Mouse (Mus musculus) limb, embryonic 10.5 days (tissue): ENCODE data around the gene Bcl2l11. TPM values are rescaled to one million over a fixed set of nuclear protein-coding genes. Genes with fewer than 3 reads are reported as not detected.
A peak's percentile ranks its signal among the peaks of the same experiment; 100 is the strongest.
"Not testable (repeated sequence)": the region's sequence is repeated elsewhere in the genome, so short reads cannot be mapped to it uniquely, and the experiment has no call there.

Source experiments
- DNase-seq: peaks from one replicate; pipeline ENCODE4 v3.0.0-alpha.2; 2017; ENCODE audit warnings: low spot score
- H3K27ac ChIP-seq: fragments of 300-500 bp; sonication (generic); 2 replicates; pipeline ENCODE4 v1.5.1; 2016; ENCODE audit warnings: mild to moderate bottlenecking
- H3K27me3 ChIP-seq: fragments of 300-500 bp; sonication (generic); 2 replicates; pipeline ENCODE4 v1.6.1; 2016; ENCODE audit warnings: low read depth, mild to moderate bottlenecking; ENCODE audit not compliant: poor library complexity, severe bottlenecking
- H3K36me3 ChIP-seq: fragments of 300-500 bp; sonication (generic); 2 replicates; pipeline ENCODE4 v1.6.1; 2016; ENCODE audit warnings: mild to moderate bottlenecking, moderate library complexity
- H3K4me1 ChIP-seq: fragments of 300-500 bp; sonication (generic); 2 replicates; pipeline ENCODE4 v1.6.1; 2016
- H3K4me3 ChIP-seq: fragments of 300-500 bp; sonication (generic); 2 replicates; pipeline ENCODE4 v1.5.1; 2016; ENCODE audit warnings: mild to moderate bottlenecking, moderate library complexity
- H3K9me3 ChIP-seq: fragments of 300-500 bp; sonication (generic); replicated peaks from 2 replicates; pipeline ENCODE4 v1.6.1; 2016; ENCODE audit warnings: mild to moderate bottlenecking
- WGBS: fragments of 180-500 bp; shearing (Covaris S2); methylation state at CpG from one replicate; pipeline ENCODE4 v1.1.7; 2016; 5-methylcytosine and 5-hydroxymethylcytosine counted together
- polyA plus RNA-seq: library from polyadenylated mRNA; unstranded; fragments of >200 nt; fragmentation: Nextera tagmentation; extraction: Ambion mirVana; gene quantifications from 2 replicates; pipeline ENCODE4 v1.2.1, GENCODE M21; 2016

Bcl2l11 gene
- polyA plus RNA-seq, 1 experiment from 2014 or later: 35.9 TPM

GRCm38 (mm10) chr2:128172266-128172665 is 46.4 kb downstream of the Bcl2l11 start:
- H3K9me3 ChIP-seq: no peaks in the 10 kb centered on the region
- H3K36me3 ChIP-seq: no peaks in the 10 kb centered on the region
- DNase-seq: no peak
- H3K4me1 ChIP-seq: peaks cover 10% of the 10 kb centered on the region
- H3K27me3 ChIP-seq: no peaks in the 10 kb centered on the region
- WGBS: 94% methylated on average over 5 of the region's 5 CpGs
- H3K4me3 ChIP-seq: no peak overlapping the region
- no peak overlapping the region for H3K27ac ChIP-seq

DNA sequence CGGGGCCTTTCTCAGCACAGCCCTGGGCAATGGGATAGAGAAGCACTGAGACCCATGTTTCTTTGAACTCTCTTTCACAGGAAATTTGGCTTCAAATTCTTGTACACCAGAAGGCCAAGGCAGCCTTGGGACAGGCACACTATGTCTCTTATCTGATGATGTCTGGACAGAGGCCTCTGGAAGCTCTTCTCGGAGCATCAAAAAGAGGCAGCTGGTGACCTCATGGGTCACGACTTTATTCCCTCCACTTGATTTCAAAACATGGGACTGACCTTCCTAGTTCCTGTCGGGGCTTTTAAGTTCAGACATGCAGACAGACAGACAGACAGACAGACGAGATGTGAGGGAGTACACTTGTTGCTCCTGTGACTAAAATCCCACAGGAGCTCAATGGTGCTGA is 48.3 kb downstream of the Bcl2l11 start:
- H3K9me3 ChIP-seq: no peaks in the 10 kb centered on the region
- H3K27me3 ChIP-seq: no peaks in the 10 kb centered on the region
- DNase-seq: no peak
- 45% methylated on average over 5 of the region's 5 CpGs for WGBS
- no peak overlapping the region for H3K27ac ChIP-seq
- H3K4me1 ChIP-seq: peaks cover 21% of the 10 kb centered on the region
- H3K36me3 ChIP-seq: no peaks in the 10 kb centered on the region
- no peak overlapping the region for H3K4me3 ChIP-seq

DNA sequence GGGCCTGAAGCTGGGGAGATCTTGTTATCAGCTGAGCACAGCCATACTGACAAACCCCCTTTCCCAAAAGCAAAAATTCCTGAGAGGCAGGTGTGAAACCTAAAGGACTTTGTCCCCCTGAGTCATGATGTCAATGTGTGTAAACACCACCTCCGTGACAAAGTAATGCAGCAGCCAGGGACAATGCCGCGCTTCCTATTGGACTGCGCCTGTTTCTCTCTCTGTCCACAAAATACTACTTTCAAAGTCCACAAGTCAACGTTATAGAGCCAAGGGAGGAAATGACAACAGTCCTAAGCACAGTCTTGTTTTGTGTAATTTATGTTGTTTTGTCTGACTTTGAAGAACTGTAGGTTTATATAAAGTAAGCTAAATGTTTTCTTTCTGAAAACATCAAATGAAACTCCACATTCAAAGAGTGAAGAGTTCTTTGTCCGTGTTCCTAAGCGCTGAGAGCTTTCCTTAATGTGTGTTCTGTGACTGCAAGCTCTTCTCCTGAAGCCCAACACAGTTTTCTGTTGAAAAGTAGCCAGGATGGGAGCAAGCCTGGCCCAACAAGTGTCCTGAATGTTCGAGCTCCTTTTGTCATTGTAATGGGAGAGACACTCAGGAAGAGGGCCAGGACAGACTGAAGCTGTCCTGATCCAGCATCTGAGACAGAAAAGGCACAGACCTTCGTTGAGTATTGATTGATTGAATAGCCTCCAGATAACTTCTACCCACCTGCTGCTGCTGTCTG is 48.9 kb downstream of the Bcl2l11 start:
- no peaks in the 10 kb centered on the region for H3K9me3 ChIP-seq
- no peaks in the 10 kb centered on the region for H3K36me3 ChIP-seq
- WGBS: 76% methylated on average over 9 of the region's 9 CpGs
- no peaks in the 10 kb centered on the region for H3K27me3 ChIP-seq
- DNase-seq: no peak
- no peak overlapping the region for H3K27ac ChIP-seq
- H3K4me3 ChIP-seq: no peak overlapping the region
- H3K4me1 ChIP-seq: peaks cover 27% of the 10 kb centered on the region

DNA sequence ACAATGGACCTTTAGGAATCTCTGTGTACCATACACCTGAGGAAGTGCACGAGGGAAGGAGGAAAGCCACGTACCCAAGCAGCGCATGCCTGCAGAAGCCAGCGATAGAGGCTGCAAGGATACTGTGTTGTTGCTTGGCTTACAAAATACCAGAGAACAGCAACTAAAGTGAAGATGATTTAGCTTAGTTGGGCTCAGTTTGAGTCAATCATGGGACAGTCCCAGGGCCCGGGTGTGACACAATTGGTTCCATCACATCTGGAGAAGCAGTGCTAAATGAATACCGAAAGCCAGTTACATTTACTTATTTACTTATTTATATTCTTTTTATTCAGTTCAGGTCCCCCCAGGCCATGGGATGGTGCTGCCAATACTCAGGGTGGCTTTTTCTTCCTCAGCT is 49.8 kb downstream of the Bcl2l11 start:
- Histone ChIP-seq H3K9me3 (no peaks in the 10 kb centered on the region), H3K27ac (no peak overlapping the region), H3K36me3 (no peaks in the 10 kb centered on the region), H3K27me3 (no peaks in the 10 kb centered on the region), H3K4me3 (no peak overlapping the region), H3K4me1 (peaks cover 34% of the 10 kb centered on the region)
- WGBS: 92% methylated on average over 6 of the region's 6 CpGs
- no peak for DNase-seq

- WGBS: 73% methylated on average over 12 of the region's 12 CpGs
- Histone ChIP-seq H3K36me3 (no peaks in the 10 kb centered on the region), H3K4me1 (peaks cover 34% of the 10 kb centered on the region), H3K27me3 (no peaks in the 10 kb centered on the region), H3K4me3 (no peak overlapping the region), H3K27ac (0 out of 2 replicates have a peak overlapping the region, but pooled peaks have one; percentile 27), H3K9me3 (no peaks in the 10 kb centered on the region)
- no peak for DNase-seq
Measured at GRCm38 (mm10) chr2:128176391-128177044, 50.7 kb downstream of the Bcl2l11 start.

- Histone ChIP-seq H3K4me3 (no peak overlapping the region), H3K9me3 (no peaks in the 10 kb centered on the region), H3K27me3 (no peaks in the 10 kb centered on the region), H3K4me1 (peaks cover 34% of the 10 kb centered on the region), H3K36me3 (no peaks in the 10 kb centered on the region), H3K27ac (0 out of 2 replicates have a peak overlapping the region, but pooled peaks have one; percentile 27)
- DNase-seq: no peak
- WGBS: 67% methylated on average over 5 of the region's 5 CpGs
Measured at GRCm38 (mm10) chr2:128177241-128177661, 51.4 kb downstream of the Bcl2l11 start.

DNA sequence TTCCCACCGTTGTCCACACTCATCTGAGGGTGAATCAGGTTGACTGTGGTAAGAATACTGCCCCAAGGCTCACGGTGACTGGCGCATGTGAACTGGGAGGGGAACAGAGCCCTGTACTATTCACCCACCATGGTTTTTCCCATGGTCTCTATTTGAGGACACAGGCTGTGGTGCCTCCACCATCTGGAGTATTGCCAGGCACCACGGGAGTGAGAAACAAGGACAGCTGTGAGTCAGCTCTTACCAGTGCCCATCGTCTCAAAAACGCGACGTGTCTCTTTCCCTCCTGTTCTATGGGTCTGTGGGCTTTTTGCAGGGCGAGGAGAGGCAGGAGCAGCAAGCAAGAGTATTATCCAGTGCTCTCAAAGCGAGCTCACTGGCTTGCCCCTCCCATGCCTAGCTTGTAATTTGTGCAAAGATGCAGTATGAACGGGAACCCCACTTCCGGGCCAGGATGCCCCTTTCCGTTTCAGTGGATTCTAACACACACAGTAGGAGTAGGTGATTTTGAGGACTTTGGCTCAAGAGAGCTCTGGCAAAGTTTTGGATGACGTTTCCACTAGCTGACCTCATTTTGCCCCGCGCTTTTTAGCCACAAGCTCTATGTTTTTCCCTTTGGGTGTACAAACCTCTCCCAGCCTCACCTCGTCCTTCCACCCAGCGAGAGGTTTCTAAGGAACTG is 53.4 kb downstream of the Bcl2l11 start:
- peak; percentile 49 for DNase-seq
- Histone ChIP-seq H3K4me1 (peaks cover 34% of the 10 kb centered on the region), H3K27ac (peak overlapping the region; percentile 38), H3K27me3 (no peaks in the 10 kb centered on the region), H3K36me3 (no peaks in the 10 kb centered on the region), H3K4me3 (no peak overlapping the region), H3K9me3 (no peaks in the 10 kb centered on the region)
- 72% methylated on average over 18 of the region's 18 CpGs for WGBS

GRCm38 (mm10) chr2:128179808-128180379 is 54.1 kb downstream of the Bcl2l11 start:
- no peaks in the 10 kb centered on the region for H3K36me3 ChIP-seq
- DNase-seq: peak; percentile 59
- peak overlapping the region; percentile 38 for H3K27ac ChIP-seq
- no peaks in the 10 kb centered on the region for H3K27me3 ChIP-seq
- peaks cover 34% of the 10 kb centered on the region for H3K4me1 ChIP-seq
- H3K4me3 ChIP-seq: no peak overlapping the region
- H3K9me3 ChIP-seq: no peaks in the 10 kb centered on the region
- WGBS: 27% methylated on average over 9 of the region's 9 CpGs

GRCm38 (mm10) chr2:128182181-128182580 is 56.3 kb downstream of the Bcl2l11 start:
- not testable (repeated sequence) for H3K4me3 ChIP-seq, H3K27me3 ChIP-seq, DNase-seq, H3K9me3 ChIP-seq, H3K27ac ChIP-seq, H3K36me3 ChIP-seq
- 74% methylated on average over 9 of the region's 9 CpGs for WGBS
- H3K4me1 ChIP-seq: peaks cover 25% of the 10 kb centered on the region

- 82% methylated on average over 4 of the region's 4 CpGs for WGBS
- no peaks in the 10 kb centered on the region for H3K36me3 ChIP-seq
Measured at GRCm38 (mm10) chr2:128182751-128183150, 56.9 kb downstream of the Bcl2l11 start.

DNA sequence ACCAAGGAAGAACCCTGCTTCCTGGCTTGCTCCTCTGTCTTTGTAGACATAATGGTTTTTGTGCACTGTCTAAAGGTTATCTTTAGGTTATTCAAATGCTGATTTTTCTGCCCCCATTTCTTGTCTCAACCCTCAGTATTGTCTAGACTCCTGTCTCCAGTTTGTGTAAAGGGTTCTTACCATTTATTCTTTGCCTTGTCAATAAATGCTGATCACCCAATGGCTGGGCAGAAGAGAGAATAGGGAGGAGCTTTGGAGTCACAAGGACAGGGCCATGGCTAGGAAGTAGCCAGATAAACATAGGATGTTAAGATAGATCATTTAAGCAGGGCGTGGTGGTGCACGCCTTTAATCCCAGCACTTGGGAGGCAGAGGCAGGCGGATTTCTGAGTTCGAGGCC is 57.9 kb downstream of the Bcl2l11 start:
- Histone ChIP-seq H3K36me3 (no peaks in the 10 kb centered on the region), H3K9me3 (no peaks in the 10 kb centered on the region), H3K27ac (no peak overlapping the region), H3K4me1 (peaks cover 17% of the 10 kb centered on the region), H3K4me3 (no peak overlapping the region), H3K27me3 (no peaks in the 10 kb centered on the region)
- WGBS: 97% methylated on average over 4 of the region's 4 CpGs
- DNase-seq: no peak

More at GRCm38 (mm10) chr2:128182751-128183150, 56.9 kb downstream of the Bcl2l11 start:
- Histone ChIP-seq H3K27me3 (no peaks in the 10 kb centered on the region), H3K4me1 (peaks cover 19% of the 10 kb centered on the region), H3K9me3 (no peaks in the 10 kb centered on the region), H3K27ac (no peak overlapping the region), H3K4me3 (no peak overlapping the region)
- no peak for DNase-seq

GRCm38 (mm10) chr2:128185942-128186341 is 60.1 kb downstream of the Bcl2l11 start:
- H3K4me3 ChIP-seq: no peak overlapping the region
- H3K27ac ChIP-seq: no peak overlapping the region
- no peak for DNase-seq
- H3K36me3 ChIP-seq: no peaks in the 10 kb centered on the region
- peaks cover 15% of the 10 kb centered on the region for H3K4me1 ChIP-seq
- no peaks in the 10 kb centered on the region for H3K27me3 ChIP-seq
- no peaks in the 10 kb centered on the region for H3K9me3 ChIP-seq
- WGBS: 82% methylated on average over 4 of the region's 4 CpGs

- 92% methylated on average over 1 of the region's 1 CpGs for WGBS
- no peaks in the 10 kb centered on the region for H3K9me3 ChIP-seq
- no peak for DNase-seq
Measured at GRCm38 (mm10) chr2:128187277-128187676, 61.4 kb downstream of the Bcl2l11 start.

More at GRCm38 (mm10) chr2:128187277-128187676, 61.4 kb downstream of the Bcl2l11 start:
- Histone ChIP-seq H3K27me3 (no peaks in the 10 kb centered on the region), H3K36me3 (no peaks in the 10 kb centered on the region), H3K27ac (no peak overlapping the region), H3K4me1 (peaks cover 15% of the 10 kb centered on the region), H3K4me3 (no peak overlapping the region)
